Mouse (Mus musculus) hematopoietic stem cell, adult 5-6 weeks (primary cell): ENCODE measurements around the gene Ucn2. TPM values are rescaled to one million over a fixed set of nuclear protein-coding genes. Genes with fewer than 3 reads are reported as not detected.

Experiments
- ATAC-seq, 2 experiments: fragments of 125-278 bp in 1 of 2; replicated peaks in 1 of 2; 2 replicates each; pipeline ENCODE4 v1.8.0; 2016 to 2017; ENCODE audit warnings: inconsistent platforms in 2 of 2, mild to moderate bottlenecking in 2 of 2, moderate number of reproducible peaks in 2 of 2, low read depth in 1 of 2, moderate TSS enrichment in 1 of 2; ENCODE audit not compliant: low FRiP score in 2 of 2, poor library complexity in 2 of 2, severe bottlenecking in 2 of 2, insufficient read depth in 1 of 2, low TSS enrichment in 1 of 2
- total RNA-seq: library from RNA; stranded (forward); fragments of 172-1452, 232-1000 nt; gene quantifications from 2 replicates; pipeline ENCODE4 v1.2.3, GENCODE M21; 2017

The Ucn2 gene
- total RNA-seq = not detected in 2 replicates

DNA sequence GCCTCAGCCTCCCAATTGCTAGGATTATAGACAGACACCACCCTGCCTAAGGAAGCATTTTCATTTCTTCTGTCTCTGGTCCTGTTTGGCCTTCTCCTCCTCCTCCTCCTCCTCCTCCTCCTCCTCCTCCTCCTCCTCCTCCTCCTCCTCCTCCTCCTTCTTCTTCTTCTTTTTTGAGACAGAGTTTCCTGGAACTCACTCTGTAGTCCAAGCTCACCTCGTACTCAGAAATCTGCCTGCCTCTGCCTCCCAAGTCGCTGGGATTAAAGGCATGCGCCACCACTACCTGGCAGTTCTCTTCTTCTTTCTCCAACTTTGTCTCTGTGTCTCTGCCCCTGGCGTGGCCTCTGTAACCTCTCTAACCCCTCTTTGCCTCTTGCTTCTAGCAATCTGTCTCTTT is at the start of gene Ucn2:
Gene Ucn2 (plus strand): TSS at position 301 of the 400 bp plus-strand sequence.
- no peak for ATAC-seq

DNA sequence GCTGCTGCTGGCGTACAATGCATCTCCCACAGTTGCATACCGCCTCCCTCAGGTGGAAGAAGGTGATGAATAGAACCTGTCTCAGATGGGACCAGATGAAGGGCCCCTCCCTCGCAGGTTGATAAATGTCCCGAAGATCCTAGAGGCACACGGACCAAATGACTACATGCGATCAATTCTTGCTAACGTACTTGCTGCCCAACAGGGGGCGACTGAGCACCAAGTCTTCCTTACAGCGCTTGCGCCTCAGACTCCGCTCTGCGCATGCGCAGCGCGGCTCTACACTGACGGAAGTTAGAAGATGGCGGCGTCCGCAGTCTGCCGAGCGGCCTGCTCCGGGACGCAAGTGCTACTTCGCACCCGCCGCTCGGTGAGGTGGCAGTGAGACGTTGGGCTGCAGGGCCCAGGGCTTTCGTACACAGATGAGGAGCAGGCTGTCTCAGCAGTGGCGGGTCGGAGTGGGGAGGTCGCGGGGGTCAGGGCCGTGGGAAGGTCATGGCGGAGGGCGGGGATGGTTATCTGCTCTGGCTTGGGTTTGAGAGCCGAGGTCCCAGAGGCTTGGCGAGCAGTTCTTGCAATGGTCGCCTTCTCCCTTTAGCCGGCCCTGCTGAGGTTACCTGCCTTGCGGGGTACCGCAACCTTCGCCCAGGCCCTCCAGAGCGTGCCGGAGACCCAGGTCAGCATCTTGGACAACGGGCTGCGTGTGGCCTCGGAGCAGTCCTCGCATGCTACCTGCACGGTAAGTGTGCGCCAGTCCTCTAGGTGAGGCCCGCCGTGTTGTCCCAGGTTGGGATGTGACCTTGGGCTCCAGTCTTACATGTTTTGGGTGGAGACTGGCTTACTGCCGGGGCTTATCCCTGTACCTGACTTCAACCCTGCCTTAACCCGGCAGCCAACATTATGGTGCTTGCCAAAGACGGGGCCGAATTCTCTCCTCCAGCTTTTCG is 49.1 kb upstream of the Ucn2 start, which contains the start of gene Uqcrc1:
Gene Uqcrc1 (plus strand): TSS at position 216 of the 947 bp plus-strand sequence.
- ATAC-seq = peak; percentile 95 to 98

DNA sequence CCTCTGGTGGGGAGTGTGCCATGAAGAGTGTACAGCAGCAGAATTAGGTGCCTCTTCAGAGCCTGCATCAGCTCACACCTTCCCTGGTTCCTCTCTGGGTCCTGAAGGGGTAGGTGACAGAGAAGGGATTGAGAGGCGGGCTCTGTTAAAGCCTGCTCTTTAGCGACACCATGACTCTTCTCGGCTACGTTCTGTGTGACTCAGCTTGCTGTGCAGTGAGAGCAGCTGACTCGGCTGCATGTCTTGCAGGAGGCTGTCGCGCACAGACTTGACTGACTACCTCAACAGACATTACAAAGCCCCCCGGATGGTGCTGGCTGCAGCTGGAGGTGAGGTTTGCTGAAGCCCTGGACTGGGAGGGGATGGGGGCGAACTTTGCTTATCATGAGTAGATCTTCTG is 40.7 kb upstream of the Ucn2 start:
- ATAC-seq = no peak

DNA sequence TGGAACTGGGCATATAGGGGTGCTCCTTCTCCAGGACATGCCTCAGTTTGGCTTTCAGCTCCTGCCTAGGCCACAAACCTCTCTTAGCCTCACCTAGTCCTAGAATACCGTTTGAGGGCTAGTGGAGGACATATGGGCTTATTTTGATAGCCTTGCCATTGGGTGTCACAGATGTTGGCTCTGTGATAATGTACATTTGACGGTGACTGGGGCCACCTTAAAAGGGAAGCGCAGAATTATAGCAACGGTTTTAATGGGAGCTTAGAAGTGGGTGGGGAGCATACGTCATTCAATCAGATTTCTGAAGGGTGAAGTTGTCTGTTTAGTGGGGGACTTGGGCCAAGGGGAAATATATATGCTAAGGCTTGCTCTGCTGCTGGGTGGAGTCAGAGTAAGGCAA is 40.2 kb upstream of the Ucn2 start:
- no peak for ATAC-seq

DNA sequence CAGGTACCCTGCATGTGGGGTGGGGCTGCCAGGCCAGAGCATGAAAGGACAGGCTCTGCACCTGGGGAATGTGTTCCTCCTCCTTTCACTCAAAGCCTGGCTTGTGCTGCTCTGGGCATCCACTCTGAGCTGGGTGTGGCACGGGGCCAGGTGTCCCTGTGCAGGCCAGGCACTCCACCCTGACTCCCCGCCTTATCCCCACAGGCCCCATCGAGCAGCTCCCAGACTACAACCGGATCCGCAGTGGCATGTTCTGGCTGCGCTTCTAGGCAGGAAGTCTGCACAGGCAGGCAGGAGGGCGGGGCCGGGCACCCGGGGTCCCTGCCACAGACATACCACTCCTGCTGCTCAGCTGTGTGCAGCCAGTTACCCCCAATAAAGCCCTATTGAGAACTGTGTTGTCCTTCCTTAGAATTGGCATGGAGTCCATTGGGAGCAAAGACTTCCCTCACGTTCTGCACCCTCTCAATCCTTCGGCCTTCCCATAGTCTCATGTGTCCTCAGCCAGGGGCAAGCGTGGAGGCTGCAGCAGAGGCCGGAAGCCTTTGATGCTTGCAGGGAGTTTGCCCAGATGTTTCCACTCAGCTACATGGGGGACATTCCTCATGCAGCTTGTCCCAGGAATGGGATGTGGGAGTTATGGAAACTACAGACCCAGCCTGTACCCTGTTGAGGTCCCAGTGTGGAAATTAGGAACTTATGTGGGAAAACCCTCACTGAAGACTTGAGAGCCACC is 36.4 kb upstream of the Ucn2 start:
- no peak for ATAC-seq

DNA sequence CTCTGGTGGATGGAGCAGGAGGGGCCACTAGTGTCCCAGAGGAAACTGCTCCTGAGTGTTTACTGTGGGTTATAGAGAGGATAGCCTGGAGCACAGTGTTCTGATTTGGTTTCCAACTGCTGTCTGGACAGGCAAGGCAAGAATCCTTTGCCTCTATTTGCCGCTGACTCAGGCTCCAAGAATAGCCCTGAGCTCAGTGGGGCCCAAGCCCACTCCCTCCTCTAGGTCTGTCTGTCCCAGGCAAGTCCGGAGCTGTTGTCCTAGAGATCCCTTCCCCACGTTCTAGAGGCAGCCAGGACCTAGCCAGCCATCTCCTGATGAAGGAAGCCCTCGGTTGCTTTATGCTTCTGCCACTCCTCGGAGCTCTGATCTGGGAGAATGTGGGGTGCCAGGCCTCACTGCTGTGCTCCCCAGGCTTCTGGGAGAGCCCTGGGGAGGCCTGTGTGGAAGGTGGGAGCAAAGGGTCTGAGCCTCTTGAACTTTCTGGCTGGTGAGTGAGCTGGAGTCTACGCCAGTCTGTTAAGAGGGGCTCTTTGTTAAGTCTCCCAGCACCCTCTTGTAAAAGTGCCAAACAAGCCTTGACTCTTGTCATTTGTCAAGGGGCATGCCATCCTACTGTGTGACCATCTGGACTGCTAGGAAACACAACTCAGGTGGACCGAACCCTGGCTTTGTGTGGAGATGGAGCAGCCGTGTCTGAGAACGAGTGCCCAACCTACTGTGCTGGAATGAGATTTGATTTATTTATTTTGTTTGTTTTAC is 35.7 kb upstream of the Ucn2 start:
- ATAC-seq = no peak

DNA sequence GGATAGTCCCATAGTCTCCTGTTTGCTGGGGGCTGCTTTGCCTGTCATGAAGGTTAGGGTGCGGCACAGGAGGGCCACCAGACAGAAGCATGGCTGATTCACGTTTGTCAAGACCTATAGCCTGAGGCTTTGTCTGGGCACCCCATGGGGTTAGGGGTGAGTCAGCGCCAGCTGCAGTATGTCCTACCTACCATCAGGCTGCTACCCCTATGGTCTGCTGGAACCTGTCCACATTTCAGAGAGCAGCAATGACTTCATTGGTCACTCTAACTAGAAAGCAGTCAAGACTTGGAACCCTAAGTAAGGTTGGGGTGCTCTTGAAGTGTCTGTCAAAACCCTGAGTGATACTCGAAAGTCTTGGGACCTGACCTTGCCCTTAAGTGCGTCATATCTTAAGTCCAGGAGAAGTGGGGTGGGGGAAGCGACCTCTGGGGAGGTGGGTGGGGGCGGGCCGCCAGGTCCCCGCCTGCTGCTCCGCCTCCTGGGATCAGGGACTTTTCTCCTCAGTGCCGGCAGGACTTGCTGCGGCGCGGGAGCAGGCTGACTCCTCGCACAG is 32.7 kb upstream of the Ucn2 start, which contains the start of gene Col7a1:
Gene Col7a1 (plus strand): TSS at position 506 of the 556 bp plus-strand sequence.
- ATAC-seq = no peak

DNA sequence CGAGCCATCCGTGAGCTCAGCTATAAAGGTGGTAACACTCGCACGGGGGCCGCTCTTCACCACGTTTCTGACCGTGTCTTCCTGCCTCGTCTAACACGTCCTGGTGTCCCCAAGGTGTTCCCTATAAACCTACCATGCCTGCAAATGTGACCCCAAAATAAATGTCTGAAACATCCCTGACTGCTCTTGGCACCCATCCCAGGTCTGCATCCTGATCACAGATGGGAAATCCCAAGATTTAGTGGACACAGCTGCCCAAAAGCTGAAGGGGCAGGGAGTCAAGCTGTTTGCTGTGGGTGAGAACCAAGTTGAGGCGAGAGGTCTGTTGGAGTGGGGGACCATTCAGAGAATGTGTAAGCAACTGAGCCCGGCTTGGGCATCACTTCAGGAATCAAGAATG is 30.6 kb upstream of the Ucn2 start:
- no peak for ATAC-seq

DNA sequence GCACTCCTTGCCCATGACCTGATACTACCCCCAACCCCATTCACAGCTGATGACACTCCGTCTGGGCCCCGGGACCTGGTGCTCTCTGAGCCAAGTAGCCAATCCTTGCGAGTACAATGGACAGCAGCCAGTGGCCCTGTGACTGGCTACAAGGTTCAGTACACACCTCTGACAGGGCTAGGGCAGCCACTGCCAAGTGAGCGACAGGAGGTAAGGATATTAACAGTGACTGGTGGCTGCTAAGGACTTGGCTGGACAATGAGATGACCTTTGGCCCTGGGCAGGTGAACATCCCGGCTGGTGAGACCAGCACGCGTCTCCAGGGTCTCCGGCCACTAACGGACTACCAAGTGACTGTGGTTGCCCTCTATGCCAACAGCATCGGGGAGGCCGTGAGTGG is 30.0 kb upstream of the Ucn2 start:
- no peak for ATAC-seq

DNA sequence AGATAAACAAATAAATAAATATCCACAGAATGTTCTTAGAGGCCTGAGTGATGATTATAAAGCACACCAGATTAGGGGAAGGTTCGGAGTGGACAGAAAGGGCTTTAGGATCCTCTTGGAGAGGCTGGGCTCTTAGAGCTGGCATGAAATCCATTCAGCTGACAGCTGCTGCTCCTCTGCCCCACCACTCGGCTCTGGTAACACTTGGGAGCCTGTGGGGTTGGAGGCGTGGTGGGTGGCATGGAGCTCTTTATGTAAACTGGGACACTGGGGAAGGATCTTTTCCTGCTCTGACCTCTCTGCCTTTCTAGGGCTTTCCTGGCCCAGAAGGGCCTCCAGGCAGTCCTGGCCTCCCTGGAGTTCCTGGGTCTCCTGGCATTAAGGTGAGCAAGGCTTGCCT is 22.2 kb upstream of the Ucn2 start:
- ATAC-seq = no peak

DNA sequence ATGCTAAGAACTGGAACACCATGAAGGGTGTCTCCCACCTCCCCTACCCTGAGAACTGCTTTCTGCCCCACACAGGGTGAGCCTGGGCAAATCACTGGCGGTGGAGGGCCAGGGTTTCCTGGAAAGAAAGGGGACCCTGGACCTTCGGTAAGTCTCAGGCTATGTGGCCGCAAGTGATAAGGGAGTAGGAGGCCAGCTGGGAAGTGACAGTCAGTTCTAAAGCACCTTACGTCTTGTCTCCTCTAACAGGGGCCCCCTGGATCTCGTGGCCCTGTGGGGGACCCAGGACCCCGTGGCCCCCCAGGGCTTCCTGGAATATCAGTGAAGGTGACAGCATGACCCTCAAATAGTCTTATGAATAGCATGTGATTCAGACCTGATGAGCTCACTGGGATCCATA is 21.5 kb upstream of the Ucn2 start:
- ATAC-seq = no peak

DNA sequence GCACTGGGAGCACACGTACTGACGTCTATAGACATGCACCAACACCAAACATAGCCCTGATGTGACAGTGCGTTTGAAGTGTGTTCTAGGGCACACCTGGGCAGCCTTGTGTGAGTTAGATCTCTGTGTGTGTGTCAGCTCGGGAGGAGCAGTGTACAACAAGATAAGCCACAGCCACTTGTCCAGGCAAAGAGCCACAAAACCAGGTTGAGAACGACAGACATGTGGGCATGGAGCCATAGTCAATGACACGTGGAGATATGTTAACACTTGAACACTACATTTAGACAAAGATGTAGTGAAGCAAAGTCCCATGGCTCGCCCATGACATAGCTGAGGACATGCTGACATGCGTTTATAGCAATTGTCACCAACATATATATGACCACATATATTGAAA is 15.2 kb upstream of the Ucn2 start:
- ATAC-seq = no peak

DNA sequence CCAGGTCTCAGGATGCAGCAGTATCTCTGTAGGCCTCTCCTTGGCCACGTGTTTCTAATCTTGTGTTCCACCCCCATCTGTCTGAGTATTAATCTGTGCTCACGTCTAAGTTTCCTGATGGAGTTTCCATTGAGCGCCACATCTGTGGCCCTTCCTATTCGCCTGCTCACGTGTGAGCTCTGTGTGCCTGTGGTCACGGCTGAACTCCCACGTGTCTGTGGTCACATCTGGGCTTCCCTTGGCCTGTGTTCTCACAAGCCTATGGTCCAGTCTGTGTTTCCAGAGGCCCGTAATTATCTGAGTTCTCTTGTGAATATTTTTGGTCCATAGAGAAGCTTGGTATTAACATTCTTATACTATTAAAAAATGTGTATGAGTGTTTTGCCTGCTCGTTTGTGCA is 9.3 kb upstream of the Ucn2 start:
- no peak for ATAC-seq

DNA sequence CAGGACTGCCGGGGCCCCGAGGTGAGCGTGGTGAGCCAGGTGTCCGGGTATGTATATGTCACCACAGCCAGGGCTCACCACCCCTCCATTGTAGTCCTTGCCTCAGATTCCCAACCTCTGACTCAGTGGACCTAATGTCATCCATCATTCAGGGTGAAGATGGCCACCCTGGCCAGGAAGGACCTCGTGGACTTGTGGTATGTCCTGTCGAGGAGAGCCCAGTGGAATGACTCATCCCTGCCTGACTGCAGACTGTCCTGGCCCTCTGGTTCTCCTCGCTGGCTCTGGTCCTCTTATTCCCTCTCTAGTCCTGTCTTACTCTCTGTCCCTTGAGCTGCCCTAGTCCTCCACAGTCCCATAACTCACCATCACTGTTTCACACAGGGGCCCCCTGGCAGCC is 7.8 kb upstream of the Ucn2 start:
- no peak for ATAC-seq

DNA sequence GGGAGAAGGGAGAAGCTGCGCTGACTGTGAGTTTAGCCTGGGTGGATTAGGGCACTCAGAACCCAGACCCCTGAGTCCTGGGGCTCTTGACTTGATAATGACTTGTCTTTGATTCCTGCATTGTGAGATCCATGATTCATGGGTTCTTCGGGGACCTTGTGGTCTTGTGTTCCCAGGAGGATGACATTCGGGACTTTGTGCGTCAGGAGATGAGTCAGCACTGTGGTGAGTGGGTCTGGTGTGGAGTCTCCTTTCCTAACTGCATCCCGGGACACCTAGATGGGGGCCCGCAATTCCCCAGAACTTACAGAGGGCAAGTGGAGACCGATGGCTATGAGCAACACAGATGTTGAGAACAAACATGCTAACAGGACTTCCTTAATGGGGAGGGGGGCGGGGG is 3.3 kb upstream of the Ucn2 start:
- no peak for ATAC-seq

DNA sequence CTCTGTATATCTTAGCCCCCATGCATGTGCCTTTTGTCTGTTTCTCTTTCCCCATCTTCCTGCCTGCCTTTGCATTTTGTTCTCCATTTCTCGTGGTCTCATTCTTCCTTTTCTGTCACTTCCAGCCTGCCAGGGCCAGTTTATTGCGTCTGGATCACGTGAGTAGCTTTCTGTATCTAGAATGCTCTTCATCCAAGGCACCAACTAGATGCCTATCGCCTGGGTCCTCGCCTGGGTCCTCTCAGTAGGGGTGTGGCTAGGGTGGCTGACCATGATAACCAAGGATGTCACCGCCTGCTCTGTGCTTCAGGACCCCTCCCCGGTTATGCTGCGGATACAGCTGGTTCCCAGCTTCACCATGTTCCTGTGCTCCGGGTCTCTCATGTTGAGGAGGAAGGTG is 2.6 kb upstream of the Ucn2 start:
- ATAC-seq = no peak

DNA sequence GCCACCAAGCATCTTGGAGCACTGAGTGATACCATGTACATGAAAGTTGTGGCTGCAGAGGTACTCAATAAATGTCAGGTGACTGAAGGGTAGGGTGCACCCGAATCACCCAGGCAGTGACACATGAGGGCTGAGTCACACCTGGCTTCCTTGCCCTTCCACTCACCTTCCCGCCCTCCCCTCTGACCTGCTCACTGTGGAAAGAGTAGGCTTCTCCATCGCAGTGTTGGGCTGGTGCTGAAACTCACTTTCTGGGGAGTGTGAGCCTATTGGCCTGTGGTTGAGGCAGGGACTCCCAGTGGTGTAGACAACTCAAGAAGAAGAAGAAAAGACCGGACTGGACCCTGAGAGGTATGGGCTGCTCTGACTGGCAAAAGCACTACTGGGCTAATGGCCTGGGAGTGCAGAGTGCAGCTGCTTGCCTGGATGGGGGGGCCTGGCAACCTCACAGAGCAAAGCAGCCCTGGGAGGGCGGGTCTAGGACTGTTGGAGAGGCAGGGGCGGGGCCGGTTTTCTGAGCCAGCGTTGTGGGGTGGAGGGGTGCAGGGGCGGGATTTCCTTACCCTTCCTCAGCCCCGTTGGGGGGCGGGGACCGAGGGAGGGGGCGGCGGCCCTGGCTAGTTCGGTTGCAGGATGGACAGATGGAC is 2.0 kb downstream of the Ucn2 start:
- no peak for ATAC-seq
